Mouse (Mus musculus) layer of hippocampus, adult 18-20 months (tissue): ENCODE measurements at regions not wholly inside any gene's neighbourhood (a gene's known extent, or its start where the extent isn't known, plus 50 kb on each side); places are given as distances from the start of the nearest gene placed in this dataset.

Source experiments
- DNase-seq, 2 experiments: peaks; one replicate each; pipeline ENCODE4 v3.0.0; 2022; ENCODE audit warnings: low spot score in 2 of 2

GRCm38 (mm10) chr3:39370926-39371325 is 484.2 kb downstream of the Fat4 start:
- no peak for DNase-seq

DNA sequence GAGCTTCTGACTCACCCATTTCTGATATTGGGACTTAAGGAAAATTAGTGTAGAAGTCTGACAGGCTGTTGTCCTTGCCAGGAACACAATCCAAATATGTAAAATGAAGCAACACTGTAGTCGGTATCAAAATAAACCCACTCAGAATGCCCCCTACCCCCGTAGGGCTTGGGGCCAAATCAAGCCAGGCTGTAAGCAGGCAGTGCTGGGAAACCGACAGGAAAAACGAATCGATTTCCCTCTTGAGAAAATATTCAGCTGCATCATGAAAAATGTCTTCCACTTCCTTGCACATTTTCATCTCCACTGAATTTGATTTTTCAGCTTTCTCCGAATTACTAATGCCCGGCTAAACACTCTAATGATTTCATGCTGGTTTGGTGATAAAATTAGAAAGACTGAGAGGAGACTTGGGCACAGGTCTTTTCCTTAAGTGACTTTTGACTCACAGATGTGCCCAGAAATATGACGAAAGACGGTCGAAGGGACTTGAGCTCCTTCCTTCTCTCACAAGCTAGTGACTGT is 485.7 kb downstream of the Fat4 start:
- no peak for DNase-seq

GRCm38 (mm10) chr3:39375465-39375864 is 488.7 kb downstream of the Fat4 start:
- peak in 1 of 2 experiments; percentile 25 for DNase-seq

GRCm38 (mm10) chr3:39388491-39388890 is 501.8 kb downstream of the Fat4 start:
- DNase-seq: no peak

GRCm38 (mm10) chr3:39390442-39390841 is 503.7 kb downstream of the Fat4 start:
- no peak for DNase-seq

- DNase-seq: peak in 1 of 2 experiments; percentile 9
Observed at GRCm38 (mm10) chr3:39392053-39392452, 505.3 kb downstream of the Fat4 start.

DNA sequence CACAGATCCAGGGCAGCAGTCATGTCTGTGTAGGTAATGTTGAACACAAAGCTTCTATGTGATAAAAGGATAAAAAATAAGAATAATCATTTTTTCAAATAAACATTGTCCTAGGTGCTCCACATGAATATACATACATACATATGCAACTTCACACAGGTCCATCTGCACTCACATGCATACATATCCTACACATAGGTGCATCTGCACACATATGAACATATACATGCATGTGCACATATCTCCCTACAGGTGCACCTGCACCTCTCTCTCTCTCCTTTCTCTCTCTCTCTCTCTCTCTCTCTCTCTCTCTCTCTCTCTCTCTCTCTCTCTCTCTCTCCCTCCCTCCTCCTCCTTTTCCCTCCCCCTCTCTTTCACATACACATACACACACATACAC is 509.9 kb downstream of the Fat4 start:
- no peak for DNase-seq

DNA sequence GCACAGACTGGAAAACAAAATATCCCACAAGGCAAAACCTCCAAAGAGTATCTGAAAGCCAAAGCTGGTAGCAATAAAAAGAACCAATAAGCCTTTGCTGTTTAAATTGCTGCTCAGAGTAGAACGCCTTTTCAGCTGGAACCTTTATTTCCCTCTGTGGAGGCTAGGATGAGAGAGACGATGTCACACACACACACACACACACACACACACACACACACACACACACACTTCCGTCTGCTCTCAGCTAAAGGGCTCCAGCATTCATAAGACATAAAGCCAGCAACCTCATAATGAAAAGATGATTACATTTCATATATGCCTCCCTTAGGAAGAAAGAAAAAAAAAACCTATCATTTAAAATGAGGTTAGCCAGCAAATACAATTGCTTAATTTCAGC is 510.5 kb downstream of the Fat4 start:
- no peak for DNase-seq

DNA sequence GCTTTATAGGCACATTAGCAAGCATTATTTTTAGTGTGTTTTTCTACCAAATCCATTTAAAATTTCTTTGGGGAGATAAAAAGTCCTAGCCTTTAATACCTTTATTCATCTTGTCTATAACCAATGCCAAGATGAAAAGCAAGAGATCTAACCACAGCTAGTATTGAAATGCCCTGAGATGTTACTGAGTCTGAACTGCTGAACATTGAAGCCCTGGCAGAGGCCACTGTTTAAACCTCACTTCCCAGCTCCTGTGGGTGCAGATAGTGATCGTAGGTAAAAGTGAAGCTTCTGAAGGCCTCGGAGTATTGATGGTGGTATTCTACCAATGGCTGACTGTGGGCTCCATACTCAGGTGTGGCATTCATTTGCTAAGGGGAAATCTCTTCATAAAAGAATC is 510.9 kb downstream of the Fat4 start:
- no peak for DNase-seq

DNA sequence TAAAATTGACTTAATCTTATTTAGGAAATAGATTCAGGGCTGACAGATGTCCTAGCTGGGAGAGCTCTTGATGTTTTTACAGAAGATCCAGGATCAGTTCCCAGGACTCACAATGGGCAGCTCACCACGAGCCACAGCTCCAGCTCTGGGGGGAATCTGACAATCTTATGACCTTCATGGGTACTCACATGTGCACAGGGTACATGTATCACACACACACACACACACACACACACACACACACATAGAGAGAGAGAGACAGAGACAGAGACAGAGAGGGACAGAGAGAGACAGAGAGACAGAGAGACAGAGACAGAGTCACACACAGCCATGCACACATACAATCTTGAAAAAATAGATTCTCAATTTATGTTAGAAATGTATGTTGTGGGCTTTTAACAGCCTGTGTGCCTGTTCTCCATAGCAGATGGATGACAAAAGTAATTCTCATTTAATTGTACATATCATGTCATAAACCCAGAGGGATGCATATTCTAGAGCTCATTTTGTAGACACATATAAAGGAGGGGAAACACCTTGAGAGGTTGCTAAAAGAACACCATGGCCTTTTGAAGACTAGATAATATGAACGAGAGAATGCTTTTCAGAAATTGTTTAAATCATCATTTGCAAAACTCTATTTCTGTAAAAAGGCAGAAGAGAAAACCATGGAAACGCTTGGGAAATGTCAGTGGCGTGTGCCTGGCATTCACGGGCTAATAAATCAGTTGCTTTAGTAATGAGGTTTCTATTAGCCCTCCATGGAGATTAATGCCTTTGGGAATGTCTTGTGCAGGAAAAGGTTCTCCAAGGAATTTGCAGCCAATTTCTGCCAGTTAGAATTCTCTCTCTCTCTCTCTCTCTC is 538.3 kb downstream of the Fat4 start:
- DNase-seq: peak in 1 of 2 experiments; percentile 33

DNA sequence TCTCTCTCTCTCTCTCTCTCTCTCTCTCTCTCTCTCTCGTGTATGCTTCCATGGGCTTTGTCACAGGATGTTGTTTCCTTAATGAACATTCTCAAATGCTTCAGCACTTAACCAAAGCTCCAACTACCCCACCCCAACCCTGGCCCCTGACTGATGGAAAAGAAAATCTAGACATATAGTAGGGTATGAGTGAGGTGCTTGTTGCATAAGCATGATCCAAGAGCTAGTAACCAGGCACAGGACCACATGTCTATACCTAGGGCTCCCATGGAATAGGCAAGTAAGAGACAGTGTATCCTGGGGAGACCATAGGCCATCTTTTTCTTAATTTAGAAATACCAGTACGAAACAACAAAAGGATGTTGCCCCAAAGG is 538.9 kb downstream of the Fat4 start:
- no peak for DNase-seq

DNA sequence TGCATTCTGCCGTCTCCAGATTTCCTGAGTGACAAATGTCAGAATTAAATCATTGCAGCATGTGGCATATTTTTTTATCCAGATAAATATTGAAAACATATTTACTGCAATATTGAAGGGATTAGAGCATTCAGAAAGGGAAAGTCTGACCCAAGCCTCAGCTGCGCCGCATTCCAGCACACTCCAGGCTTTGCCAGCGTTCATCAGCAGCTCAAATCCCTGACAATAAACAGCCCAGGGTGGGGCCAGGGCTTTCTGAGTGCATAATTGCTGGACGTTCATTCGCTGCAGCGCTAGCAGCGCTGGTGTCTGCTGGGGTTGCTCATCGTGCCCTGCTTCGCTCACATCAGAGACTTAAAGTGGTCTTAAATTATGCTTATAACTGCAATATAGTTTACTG is 556.6 kb downstream of the Fat4 start:
- peak in 1 of 2 experiments; percentile 6 for DNase-seq

DNA sequence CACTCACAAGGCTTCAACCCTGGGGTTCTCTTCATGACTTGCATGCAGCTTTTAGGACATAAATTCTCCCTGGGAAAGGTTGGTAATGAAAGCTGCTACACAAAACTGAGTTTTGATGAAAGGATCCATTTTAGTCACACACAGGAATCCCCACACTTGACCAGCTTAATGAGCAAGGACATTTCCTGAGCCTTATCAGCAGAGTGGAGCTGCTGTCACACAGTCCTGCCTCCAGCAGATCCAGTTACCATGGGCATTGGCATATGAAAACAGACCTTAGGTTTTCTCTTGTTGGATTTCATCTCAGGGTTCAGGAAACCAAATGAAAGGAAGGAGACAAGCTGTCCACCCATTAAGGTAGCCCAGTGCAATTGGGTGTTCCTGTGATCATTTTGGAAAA is 568.9 kb downstream of the Fat4 start:
- DNase-seq: no peak

DNA sequence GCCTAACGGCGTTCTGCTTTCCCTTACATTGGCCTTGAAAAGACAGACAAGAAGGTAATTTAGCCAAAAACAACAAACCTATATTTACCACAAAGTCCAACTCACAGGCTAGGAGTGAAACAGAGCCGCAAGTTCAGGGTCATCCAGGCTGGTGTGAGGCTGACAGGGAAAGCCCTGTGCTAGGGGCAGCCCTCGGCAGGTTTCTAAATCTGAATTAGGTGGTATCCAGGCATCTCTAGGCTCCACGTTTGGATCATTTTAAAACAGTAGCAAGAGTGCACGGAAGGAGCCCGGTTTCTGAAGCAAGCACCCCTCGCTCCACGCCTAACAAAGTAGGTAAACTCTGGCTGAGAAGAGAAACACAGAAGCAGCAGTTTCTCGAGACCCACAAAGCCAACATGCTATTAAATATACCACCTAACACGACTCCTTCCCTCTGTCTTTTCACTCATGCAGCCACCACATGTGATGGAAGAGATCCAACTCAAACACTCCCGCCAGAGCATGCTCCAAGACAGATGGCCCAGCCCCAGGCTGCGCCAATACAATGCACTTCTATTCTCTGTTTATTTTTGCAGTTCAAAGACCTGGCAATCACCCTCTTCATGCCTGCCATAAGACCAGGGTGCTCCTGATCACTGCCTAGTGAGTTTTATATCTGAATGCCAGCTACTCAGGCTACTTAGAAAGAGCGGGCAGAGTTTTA is 573.6 kb downstream of the Fat4 start:
- DNase-seq: peak in 1 of 2 experiments; percentile 13

GRCm38 (mm10) chr3:39461561-39461960 is 574.8 kb downstream of the Fat4 start:
- no peak for DNase-seq

DNA sequence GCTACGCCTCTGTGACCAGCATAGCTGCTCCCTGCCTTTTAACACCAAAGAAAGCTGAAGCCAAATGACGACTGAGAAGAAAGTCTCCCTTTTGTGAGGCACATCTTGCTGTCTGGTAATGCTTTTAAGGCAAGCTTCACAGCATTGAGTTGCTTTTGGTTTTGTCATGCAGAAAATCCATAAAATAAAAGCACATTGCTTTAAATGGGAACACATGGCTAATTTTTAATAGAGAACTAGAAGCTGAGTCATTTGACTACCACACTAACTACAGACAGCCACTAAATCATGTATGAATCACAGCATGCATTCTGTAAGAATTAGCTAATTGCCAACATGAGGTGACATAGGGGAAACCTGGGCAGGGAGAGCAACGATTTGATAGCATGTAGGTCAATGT is 579.1 kb downstream of the Fat4 start:
- DNase-seq: no peak

- no peak for DNase-seq
Observed at GRCm38 (mm10) chr3:39489392-39489791, 602.7 kb downstream of the Fat4 start.

GRCm38 (mm10) chr3:39494363-39494762 is 607.6 kb downstream of the Fat4 start:
- peak; percentile 25 to 66 for DNase-seq

GRCm38 (mm10) chr3:39528087-39528486 is 641.3 kb downstream of the Fat4 start:
- no peak for DNase-seq

DNA sequence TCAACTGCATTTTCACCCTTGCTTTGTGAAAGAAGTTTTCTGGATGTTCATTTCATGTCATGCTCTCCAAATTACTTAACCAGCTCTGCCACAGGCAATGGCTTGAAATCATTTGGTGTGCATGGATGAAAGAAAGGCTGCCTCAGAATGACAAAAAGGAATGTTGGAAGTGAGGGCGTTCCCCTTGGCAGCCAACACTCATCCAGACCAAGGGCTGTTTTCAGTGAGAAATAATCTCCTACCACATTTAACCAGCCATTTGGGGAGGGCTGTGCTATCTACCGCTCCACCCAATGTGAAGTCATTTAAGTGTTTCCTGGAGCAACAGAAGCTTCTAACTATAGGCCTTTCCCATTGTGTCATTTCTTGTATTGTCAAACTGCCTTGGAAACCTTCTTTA is 650.8 kb downstream of the Fat4 start:
- DNase-seq: no peak

GRCm38 (mm10) chr3:39540530-39541118 is 653.9 kb downstream of the Fat4 start:
- DNase-seq: no peak

DNA sequence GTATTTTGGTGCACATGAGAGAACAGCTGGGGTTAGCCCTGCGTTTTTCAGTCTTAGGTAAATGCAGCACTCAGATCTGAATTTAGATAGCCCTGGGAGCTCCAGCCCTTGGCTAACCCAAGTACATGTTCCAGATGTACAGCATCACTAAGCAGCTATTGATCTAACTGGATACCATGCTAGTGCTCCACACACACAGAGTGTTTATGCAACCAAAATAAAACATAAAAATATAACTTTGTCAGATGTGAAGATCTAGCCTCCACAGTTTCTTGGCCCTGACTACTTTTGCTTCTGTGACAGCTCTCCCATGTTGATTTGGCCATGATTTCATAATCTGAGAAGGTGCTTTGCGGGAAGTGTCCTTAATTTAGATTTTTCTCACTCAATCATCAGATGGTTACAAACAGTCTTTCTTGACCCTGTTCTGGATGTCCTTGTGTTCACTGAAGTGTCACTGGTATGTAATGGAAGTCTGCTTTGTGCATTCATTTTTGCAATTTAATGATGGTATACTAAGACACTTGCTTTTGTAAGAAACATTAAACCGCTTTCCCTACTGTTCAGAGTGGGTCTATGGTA is 672.8 kb downstream of the Fat4 start:
- no peak for DNase-seq
